Mouse (Mus musculus) embryonic facial prominence, embryonic 12.5 days (tissue): ENCODE measurements around the gene Pdap1. TPM values are rescaled to one million over a fixed set of nuclear protein-coding genes. Genes with fewer than 3 reads are reported as not detected.

ENCODE experiments used
- polyA plus RNA-seq: library from polyadenylated mRNA; unstranded; fragments of >200 nt; fragmentation: Nextera tagmentation; extraction: Ambion mirVana; gene quantifications from 2 replicates; pipeline ENCODE4 v1.2.1, GENCODE M21; 2016

Gene Pdap1
- polyA plus RNA-seq, 1 experiment from 2014 or later = 130 TPM

Other genes with a start within 250 kb of the Pdap1 start
- 24.9 and 26.6 TPM in 2 replicates for gene Smurf1, start 174.4 kb downstream of the Pdap1 start, polyA plus RNA-seq
- not detected in 2 replicates for gene Gm4871, start 107.5 kb downstream of the Pdap1 start, polyA plus RNA-seq
- gene 1700018F24Rik, start 97.2 kb downstream of the Pdap1 start, polyA plus RNA-seq = not detected in 2 replicates
- 158 and 159 TPM in 2 replicates for gene Arpc1a, start 56.4 kb downstream of the Pdap1 start, polyA plus RNA-seq
- not detected in 2 replicates for gene Kpna7, start 56.2 kb downstream of the Pdap1 start, polyA plus RNA-seq
- gene Arpc1b, start 26.0 kb downstream of the Pdap1 start, polyA plus RNA-seq = 132 and 134 TPM in 2 replicates
- 218 and 235 TPM in 2 replicates for gene Bud31, start 124 bp upstream of the Pdap1 start, polyA plus RNA-seq
- 21.6 and 22.8 TPM in 2 replicates for gene Ptcd1, start 26.9 kb upstream of the Pdap1 start, polyA plus RNA-seq
- gene Cpsf4, start 27.0 kb upstream of the Pdap1 start, polyA plus RNA-seq = 62.8 and 65.2 TPM in 2 replicates
- gene Atp5j2, start 51.8 kb upstream of the Pdap1 start, polyA plus RNA-seq = 539 and 600 TPM in 2 replicates
- gene Zkscan14, start 61.6 kb upstream of the Pdap1 start, polyA plus RNA-seq = 9.4 and 9.5 TPM in 2 replicates
- 19.5 and 20.3 TPM in 2 replicates for gene Zkscan5, start 64.3 kb upstream of the Pdap1 start, polyA plus RNA-seq
- gene Zfp655, start 91.5 kb upstream of the Pdap1 start, polyA plus RNA-seq = 36.6 and 39.6 TPM in 2 replicates
- 0.75 and 0.88 TPM in 2 replicates for gene Zscan25, start 140.3 kb upstream of the Pdap1 start, polyA plus RNA-seq
- gene Cyp3a57, start 205.0 kb upstream of the Pdap1 start, polyA plus RNA-seq = not detected in 2 replicates